Mouse (Mus musculus) midbrain, embryonic 12.5 days (tissue): ENCODE results near the gene Cldnd2. TPM values are rescaled to one million over a fixed set of nuclear protein-coding genes. Genes with fewer than 3 reads are reported as not detected.

Experiments
- ATAC-seq: fragments of 200-750 bp; cut with Nextera tagmentation; 2 replicates; pipeline ENCODE4 v1.8.0; 2017; ENCODE audit warnings: low read depth, moderate TSS enrichment, moderate library complexity; ENCODE audit not compliant: low FRiP score
- H3K27ac ChIP-seq: fragments of 300-500 bp; sonication (generic); replicated peaks from 2 replicates; pipeline ENCODE4 v1.5.1; 2016; ENCODE audit warnings: mild to moderate bottlenecking
- H3K27me3 ChIP-seq: fragments of 300-500 bp; sonication (generic); 2 replicates; pipeline ENCODE4 v1.6.1; 2016; ENCODE audit warnings: mild to moderate bottlenecking
- H3K36me3 ChIP-seq: fragments of 300-500 bp; sonication (generic); 2 replicates; pipeline ENCODE4 v1.6.1; 2016
- H3K4me1 ChIP-seq: fragments of 300-500 bp; sonication (generic); 2 replicates; pipeline ENCODE4 v1.6.1; 2016
- H3K4me2 ChIP-seq: fragments of 300-500 bp; sonication (generic); replicated peaks from 2 replicates; pipeline ENCODE4 v1.6.1; 2016; ENCODE audit warnings: mild to moderate bottlenecking, moderate library complexity
- H3K4me3 ChIP-seq: fragments of 300-500 bp; sonication (generic); 2 replicates; pipeline ENCODE4 v1.5.1; 2016; ENCODE audit warnings: mild to moderate bottlenecking
- H3K9ac ChIP-seq: fragments of 300-500 bp; sonication (generic); replicated peaks from 2 replicates; pipeline ENCODE4 v1.6.1; 2016; ENCODE audit warnings: mild to moderate bottlenecking, moderate library complexity
- H3K9me3 ChIP-seq: fragments of 300-500 bp; sonication (generic); 2 replicates; pipeline ENCODE4 v1.6.1; 2016; ENCODE audit warnings: mild to moderate bottlenecking
- WGBS: fragments of 180-500 bp; shearing (Covaris S2); methylation state at CpG from one replicate; pipeline ENCODE4 v1.1.7; 2016; 5-methylcytosine and 5-hydroxymethylcytosine counted together
- polyA plus RNA-seq: library from polyadenylated mRNA; unstranded; fragments of >200 nt; fragmentation: Nextera tagmentation; extraction: Ambion mirVana; gene quantifications from 2 replicates; pipeline ENCODE4 v1.2.1, GENCODE M21; 2016

The Cldnd2 gene
- polyA plus RNA-seq, 1 experiment from 2014 or later = not detected

DNA sequence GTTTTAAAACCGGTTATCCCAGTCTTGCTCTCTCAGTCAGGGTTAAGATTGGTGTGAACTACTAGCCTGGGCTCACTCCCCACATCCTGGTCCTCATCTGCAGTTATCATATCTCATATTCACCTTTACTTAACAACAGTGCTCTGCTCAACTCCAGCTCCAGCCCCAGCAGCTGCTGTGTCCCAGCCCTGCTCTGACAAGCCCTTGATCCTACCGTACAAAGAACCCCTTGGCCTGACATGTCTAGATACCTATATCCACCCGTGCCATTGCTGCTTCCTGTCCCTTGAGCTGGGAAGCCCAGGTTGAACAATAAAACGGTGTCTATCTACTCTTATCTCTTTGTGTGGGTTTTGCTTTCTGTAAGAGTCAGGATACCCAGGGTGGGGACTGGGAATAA is 11.1 kb upstream of the Cldnd2 start:
- no peak for ATAC-seq
- no peak overlapping the region for H3K4me2 ChIP-seq
- H3K9me3 ChIP-seq = no peaks in the 10 kb centered on the region
- H3K4me3 ChIP-seq = no peak overlapping the region
- no peak overlapping the region for H3K9ac ChIP-seq
- no peak overlapping the region for H3K27ac ChIP-seq
- 59% methylated on average over 4 of the region's 4 CpGs for WGBS
- H3K36me3 ChIP-seq = no peaks in the 10 kb centered on the region
- H3K4me1 ChIP-seq = no peaks in the 10 kb centered on the region
- H3K27me3 ChIP-seq = no peaks in the 10 kb centered on the region

DNA sequence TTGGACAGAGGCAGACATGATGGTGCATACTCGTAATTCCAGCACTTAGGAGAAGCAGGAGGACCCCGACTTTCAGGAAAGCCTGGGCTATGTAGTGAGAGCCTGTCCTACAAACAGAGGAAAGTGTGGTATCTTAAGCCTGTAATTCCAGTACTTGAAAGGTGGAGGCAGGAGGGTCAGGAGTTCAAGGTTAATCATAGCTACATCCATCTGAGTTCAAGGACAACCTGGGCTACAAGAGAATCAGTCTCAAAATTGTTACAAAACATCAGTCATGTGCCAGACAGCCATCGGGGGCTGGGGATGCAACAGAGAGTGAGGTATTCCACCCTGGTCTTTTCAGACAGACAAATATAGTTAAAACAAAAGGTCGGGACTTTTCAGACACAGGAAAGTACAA is 7.7 kb upstream of the Cldnd2 start:
- WGBS = 80% methylated on average over 4 of the region's 4 CpGs

DNA sequence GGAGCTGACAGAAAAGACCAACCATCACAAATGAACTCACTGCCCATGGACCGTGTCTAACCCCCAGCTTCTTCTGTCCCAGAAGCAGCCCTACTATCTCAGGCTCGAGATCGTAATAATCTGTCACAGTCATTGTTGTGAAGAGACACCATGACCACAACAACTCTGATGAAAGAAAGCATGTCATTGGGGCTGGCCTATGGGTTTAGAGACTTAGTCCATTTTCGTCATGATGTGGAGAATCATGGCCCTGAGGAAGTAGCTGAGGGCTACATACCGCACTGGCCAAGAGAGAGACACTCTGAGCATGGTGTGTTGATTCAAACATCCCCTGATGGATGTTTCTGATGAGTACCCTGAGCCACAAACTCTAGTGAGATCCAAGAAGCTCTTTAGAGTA is 5.9 kb upstream of the Cldnd2 start:
- Histone ChIP-seq H3K4me3 (no peak overlapping the region), H3K36me3 (no peaks in the 10 kb centered on the region), H3K27ac (no peak overlapping the region), H3K27me3 (no peaks in the 10 kb centered on the region), H3K4me2 (no peak overlapping the region), H3K9ac (no peak overlapping the region), H3K4me1 (no peaks in the 10 kb centered on the region), H3K9me3 (no peaks in the 10 kb centered on the region)
- 89% methylated on average over 5 of the region's 5 CpGs for WGBS
- no peak for ATAC-seq

More for the DNA sequence above, 7.7 kb upstream of the Cldnd2 start:
- no peak for ATAC-seq
- Histone ChIP-seq H3K4me2 (no peak overlapping the region), H3K9me3 (no peaks in the 10 kb centered on the region), H3K4me1 (no peaks in the 10 kb centered on the region), H3K27me3 (no peaks in the 10 kb centered on the region), H3K4me3 (no peak overlapping the region), H3K9ac (no peak overlapping the region), H3K36me3 (no peaks in the 10 kb centered on the region), H3K27ac (no peak overlapping the region)

- H3K4me3 ChIP-seq = no peak within 1 kb of the TSS
- H3K9ac ChIP-seq = no peak within 1 kb of the TSS
- H3K9me3 ChIP-seq = no peaks in the 10 kb centered on the region
- no peak for ATAC-seq
- no peak within 1 kb of the TSS for H3K4me2 ChIP-seq
- H3K4me1 ChIP-seq = no peaks in the 10 kb centered on the region
- H3K27me3 ChIP-seq = 0 out of 2 replicates have a peak, but pooled peaks cover 4% of the 10 kb centered on the region
- H3K27ac ChIP-seq = no peak within 1 kb of the TSS
- no peaks in the 10 kb centered on the region for H3K36me3 ChIP-seq
- WGBS = 81% methylated on average over 10 of the region's 10 CpGs
Measured at GRCm38 (mm10) chr7:43436341-43437255, 4.0 kb upstream of the Cldnd2 start, which contains the start of gene Nkg7. Gene Nkg7, plus strand, starts transcription at chr7:43437073.

DNA sequence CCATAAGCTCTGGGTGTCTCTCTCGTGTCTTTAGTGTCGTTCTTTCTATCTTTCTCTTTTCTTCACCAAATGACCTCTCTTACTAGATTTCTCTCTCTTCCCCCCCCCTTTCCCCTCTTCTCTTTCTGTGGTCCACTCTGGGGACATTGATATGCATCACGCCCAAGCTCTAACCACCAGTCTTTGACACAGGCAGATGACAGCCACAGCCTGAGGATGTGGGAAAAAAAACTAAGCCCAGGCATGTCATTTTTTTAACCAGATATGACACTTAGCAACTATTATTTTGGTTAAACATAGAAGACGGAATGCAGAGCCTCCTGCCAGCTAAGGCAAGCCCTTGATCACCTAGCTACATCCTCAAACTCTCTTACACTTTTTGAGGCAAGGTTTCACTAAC is 2.0 kb upstream of the Cldnd2 start:
- Histone ChIP-seq H3K9ac (no peak overlapping the region), H3K27me3 (0 out of 2 replicates have a peak, but pooled peaks cover 4% of the 10 kb centered on the region), H3K9me3 (no peaks in the 10 kb centered on the region), H3K4me3 (no peak overlapping the region), H3K4me1 (0 out of 2 replicates have a peak, but pooled peaks cover 3% of the 10 kb centered on the region), H3K27ac (no peak overlapping the region), H3K36me3 (no peaks in the 10 kb centered on the region), H3K4me2 (no peak overlapping the region)
- WGBS = 86% methylated on average over 4 of the region's 4 CpGs
- ATAC-seq = no peak

DNA sequence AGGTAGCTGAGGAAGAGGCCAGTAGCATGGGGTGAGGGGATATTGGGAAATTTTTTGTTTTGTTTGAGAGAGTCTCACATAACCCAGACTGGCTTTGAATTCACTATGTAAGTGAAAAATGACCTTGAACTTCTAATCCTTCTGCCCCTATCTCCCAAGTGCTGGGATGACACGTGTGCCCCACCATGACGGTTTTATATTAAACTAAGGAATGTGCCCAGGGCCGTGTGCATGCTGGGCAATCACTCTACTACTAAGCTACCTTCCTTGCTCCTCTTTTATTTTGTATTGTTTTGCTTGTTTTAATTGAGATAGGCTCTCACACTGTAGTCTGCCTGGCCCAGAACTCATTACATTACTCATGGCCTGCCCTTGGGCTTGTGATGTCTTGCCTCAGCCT is 489 bp downstream of the Cldnd2 start:
- H3K27ac ChIP-seq = no peak overlapping the region
- peaks cover 14% of the 10 kb centered on the region for H3K4me1 ChIP-seq
- no peaks in the 10 kb centered on the region for H3K9me3 ChIP-seq
- no peak overlapping the region for H3K4me2 ChIP-seq
- no peak for ATAC-seq
- H3K36me3 ChIP-seq = no peaks in the 10 kb centered on the region
- 90% methylated on average over 3 of the region's 3 CpGs for WGBS
- 0 out of 2 replicates have a peak, but pooled peaks cover 4% of the 10 kb centered on the region for H3K27me3 ChIP-seq
- H3K9ac ChIP-seq = no peak overlapping the region
- no peak overlapping the region for H3K4me3 ChIP-seq

DNA sequence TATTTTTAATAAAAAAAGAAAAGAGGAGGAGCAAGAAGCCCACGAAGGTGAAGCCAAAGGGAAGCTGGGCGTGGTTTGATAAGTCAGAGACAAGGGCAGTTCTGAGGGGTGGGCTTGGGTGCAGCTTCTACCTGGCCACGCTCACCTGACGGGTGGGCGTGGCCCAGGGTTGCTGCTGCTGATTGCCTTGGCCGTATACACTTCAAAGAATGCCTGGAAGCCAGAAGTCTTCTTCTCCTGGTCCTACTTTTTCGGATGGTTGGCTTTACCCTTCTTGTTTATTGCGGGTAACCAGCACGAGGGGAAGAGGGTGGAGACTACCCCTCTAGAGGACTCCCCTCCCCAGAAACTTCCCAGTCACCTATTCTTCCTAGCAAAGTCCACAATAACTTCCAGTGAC is 2.1 kb downstream of the Cldnd2 start:
- no peak for ATAC-seq
- Histone ChIP-seq H3K36me3 (no peaks in the 10 kb centered on the region), H3K9me3 (no peaks in the 10 kb centered on the region), H3K27ac (peak overlapping the region; percentile 83), H3K4me3 (peak overlapping the region; percentile 58), H3K4me2 (peak overlapping the region; percentile 81), H3K27me3 (0 out of 2 replicates have a peak, but pooled peaks cover 4% of the 10 kb centered on the region), H3K9ac (peak overlapping the region; percentile 60), H3K4me1 (peaks cover 14% of the 10 kb centered on the region)
- 11% methylated on average over 9 of the region's 9 CpGs for WGBS

DNA sequence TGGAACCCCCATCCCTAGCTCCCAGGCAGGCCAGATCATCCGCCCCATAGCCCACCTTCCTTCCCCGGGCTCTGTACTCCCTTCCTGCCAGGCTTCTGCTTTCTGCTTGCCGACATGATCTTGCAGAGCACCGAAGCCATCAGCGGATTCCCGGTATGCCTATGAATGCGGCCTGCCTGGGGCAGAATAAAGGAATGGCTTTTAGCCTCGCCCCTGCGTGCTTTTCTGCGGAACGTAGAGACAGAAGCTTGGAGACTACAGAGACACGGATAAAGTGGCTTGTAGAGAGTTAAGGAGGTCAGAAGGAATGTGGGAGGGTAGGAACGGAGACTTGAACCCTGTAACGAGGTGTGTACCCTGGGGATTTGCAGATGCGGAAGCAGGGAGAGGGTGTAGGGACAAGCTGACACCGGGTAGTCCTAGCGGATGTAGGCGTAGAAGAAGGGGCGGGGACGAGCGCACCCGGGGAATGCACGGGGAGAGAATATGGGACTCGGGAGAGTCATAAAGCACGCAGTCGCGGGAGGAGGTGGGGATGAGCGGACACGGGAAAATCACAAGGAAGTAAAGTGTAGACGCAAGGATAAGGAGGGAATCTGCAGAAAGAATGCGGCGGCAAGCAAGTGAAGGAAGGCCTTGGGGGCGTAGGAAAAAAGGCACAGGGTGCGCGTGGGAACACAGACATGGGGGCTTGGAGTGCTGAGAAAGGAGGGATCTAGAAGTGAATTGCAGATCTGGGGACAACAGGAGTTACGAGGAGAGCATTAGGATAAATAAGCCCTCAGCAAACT is 2.7 kb downstream of the Cldnd2 start:
- peak; percentile 81 for ATAC-seq
- peaks cover 14% of the 10 kb centered on the region for H3K4me1 ChIP-seq

GRCm38 (mm10) chr7:43443917-43444293 is 3.3 kb downstream of the Cldnd2 start, which contains the start of the genes Etfb and Gm45233:
Gene Etfb, plus strand, starts transcription at chr7:43444083.
Gene Gm45233, plus strand, starts transcription at chr7:43444128.
- Histone ChIP-seq H3K4me1 (peaks cover 14% of the 10 kb centered on the region), H3K27ac (peak within 1 kb of the TSS; percentile 83), H3K4me2 (peak within 1 kb of the TSS; percentile 81), H3K36me3 (no peaks in the 10 kb centered on the region), H3K9ac (peak within 1 kb of the TSS; percentile 60), H3K9me3 (no peaks in the 10 kb centered on the region), H3K4me3 (peak within 1 kb of the TSS; percentile 58), H3K27me3 (0 out of 2 replicates have a peak, but pooled peaks cover 4% of the 10 kb centered on the region)
- peak; percentile 97 for ATAC-seq
- under 1% methylated on average over 27 of the region's 27 CpGs for WGBS

More for the DNA sequence above, 2.7 kb downstream of the Cldnd2 start:
- H3K27ac ChIP-seq = peak overlapping the region; percentile 83
- peak overlapping the region; percentile 60 for H3K9ac ChIP-seq
- H3K27me3 ChIP-seq = 0 out of 2 replicates have a peak, but pooled peaks cover 4% of the 10 kb centered on the region
- H3K4me2 ChIP-seq = peak overlapping the region; percentile 81
- no peaks in the 10 kb centered on the region for H3K9me3 ChIP-seq
- WGBS = under 1% methylated on average over 36 of the region's 36 CpGs
- peak overlapping the region; percentile 58 for H3K4me3 ChIP-seq
- no peaks in the 10 kb centered on the region for H3K36me3 ChIP-seq

DNA sequence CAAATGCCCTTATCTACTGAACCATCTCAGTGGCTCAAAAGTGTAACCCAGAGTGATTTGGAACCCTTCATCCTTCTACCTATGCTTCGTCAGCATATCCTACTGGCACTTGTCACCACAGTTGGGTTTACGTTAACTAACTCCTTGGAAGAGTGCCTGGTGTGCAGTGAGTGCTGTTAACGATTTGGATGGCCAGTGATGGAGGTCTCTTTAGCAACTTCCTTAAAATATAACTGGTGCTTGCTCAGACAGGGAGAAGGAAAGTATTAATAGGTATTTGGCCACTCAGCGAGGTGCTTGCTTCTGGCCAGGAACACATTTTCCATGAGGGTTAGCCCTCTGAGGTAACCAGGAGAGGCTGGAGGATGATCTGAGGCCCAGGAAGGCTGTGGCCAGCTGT is 7.2 kb downstream of the Cldnd2 start:
- no peak overlapping the region for H3K4me3 ChIP-seq
- peaks cover 12% of the 10 kb centered on the region for H3K4me1 ChIP-seq
- peaks cover 3% of the 10 kb centered on the region for H3K36me3 ChIP-seq
- no peaks in the 10 kb centered on the region for H3K27me3 ChIP-seq
- 92% methylated on average over 4 of the region's 4 CpGs for WGBS
- no peak overlapping the region for H3K9ac ChIP-seq
- H3K4me2 ChIP-seq = no peak overlapping the region
- ATAC-seq = no peak
- no peaks in the 10 kb centered on the region for H3K9me3 ChIP-seq
- H3K27ac ChIP-seq = no peak overlapping the region

GRCm38 (mm10) chr7:43448246-43448645 is 7.7 kb downstream of the Cldnd2 start:
- H3K4me2 ChIP-seq = no peak overlapping the region
- H3K36me3 ChIP-seq = peaks cover 8% of the 10 kb centered on the region
- no peak for ATAC-seq
- no peak overlapping the region for H3K4me3 ChIP-seq
- no peaks in the 10 kb centered on the region for H3K9me3 ChIP-seq
- 85% methylated on average over 2 of the region's 3 CpGs for WGBS
- no peak overlapping the region for H3K9ac ChIP-seq
- H3K27me3 ChIP-seq = no peaks in the 10 kb centered on the region
- no peak overlapping the region for H3K27ac ChIP-seq
- H3K4me1 ChIP-seq = peaks cover 11% of the 10 kb centered on the region

DNA sequence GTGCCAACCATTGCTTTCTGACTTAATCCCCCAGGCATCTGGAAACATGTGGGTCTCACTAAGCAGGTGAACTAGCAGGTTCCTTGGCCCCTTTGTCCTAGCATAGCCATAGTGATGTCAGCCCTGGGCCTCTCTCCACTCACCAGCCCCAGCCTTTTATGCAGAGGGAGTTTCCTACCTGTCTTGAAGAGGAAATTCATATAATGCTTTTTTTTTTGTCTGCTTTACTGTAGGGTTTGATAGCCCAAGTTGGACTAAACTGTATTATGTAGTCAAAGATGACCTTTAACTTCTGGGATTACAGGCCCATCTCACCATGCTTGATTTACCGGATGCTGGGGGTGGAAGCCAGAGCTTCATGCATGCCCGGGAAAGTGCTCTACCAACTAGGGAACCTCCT is 9.2 kb downstream of the Cldnd2 start:
- no peaks in the 10 kb centered on the region for H3K9me3 ChIP-seq
- H3K4me3 ChIP-seq = no peak overlapping the region
- H3K27ac ChIP-seq = no peak overlapping the region
- WGBS = 95% methylated on average over 2 of the region's 2 CpGs
- no peak for ATAC-seq
- H3K36me3 ChIP-seq = peaks cover 22% of the 10 kb centered on the region
- no peak overlapping the region for H3K9ac ChIP-seq
- H3K4me2 ChIP-seq = no peak overlapping the region
- H3K4me1 ChIP-seq = peaks cover 4% of the 10 kb centered on the region
- no peaks in the 10 kb centered on the region for H3K27me3 ChIP-seq
